In genomic region chr8:79603204-79603603, GRCm38 (mm10) we compare ENCODE assay signal across 8 mouse cellular contexts. TPM values are rescaled to one million over a fixed set of nuclear protein-coding genes. Genes with fewer than 3 reads are reported as not detected.
A peak's percentile ranks its signal among the peaks of the same experiment; 100 is the strongest.
DNase-seq lines count a peak whose midpoint lies in the region; ATAC-seq and TF ChIP-seq lines count a peak whose summit lies in the region.
"Not testable (repeated sequence)": the region's sequence is repeated elsewhere in the genome, so short reads cannot be mapped to it uniquely, and the experiment has no call there.

No protein-coding gene starts in this region.

- not testable (repeated sequence) for H3K4me2 ChIP-seq in intestine, postnatal 0 days (replicated peaks; ENCODE audit: low read depth); liver, embryonic 14.5 days (ENCODE audit: low read depth); midbrain, embryonic 14.5 days (ENCODE audit: low read length)

- H3K36me3 ChIP-seq in intestine, postnatal 0 days (ENCODE audit: control insufficient read depth, insufficient read depth); liver, embryonic 14.5 days (replicated peaks; ENCODE audit: control insufficient read depth, insufficient read depth, low read depth); midbrain, embryonic 14.5 days (ENCODE audit: control insufficient read depth, insufficient read depth, low read length): not testable (repeated sequence)

- POLR2A ChIA-PET in Patski (lab: Charles Lee) = not testable (repeated sequence)

- TF ChIP-seq CTCF in Patski (IDR thresholded peaks at IDR 0.05) = peak; percentile 59
- TF ChIP-seq CTCF in intestine, postnatal 0 days (IDR thresholded peaks at IDR 0.05; ENCODE audit: low read depth) = peak; percentile 63
- peak; percentile 45; the same call in 1 of the 2 replicates for TF ChIP-seq CTCF in liver, embryonic 14.5 days (IDR thresholded peaks at IDR 0.05; ENCODE audit: low read depth)

- H3K9me3 ChIP-seq in intestine, postnatal 0 days (ENCODE audit: control insufficient read depth); liver, embryonic 14.5 days (ENCODE audit: control insufficient read depth, low read length); midbrain, embryonic 14.5 days (ENCODE audit: control insufficient read depth, low read length): not testable (repeated sequence)

- CTCF ChIA-PET in Patski (lab: Charles Lee) = interaction anchor here (0.7 to 1.7 kb wide), 5 partner anchors 10 to 25 kb away, joined by 3 to 5 read pairs (median 4); no protein-coding TSS in a partner anchor

- not testable (repeated sequence) for H3K27ac ChIP-seq in intestine, postnatal 0 days (ENCODE audit: low read depth, low read length); liver, embryonic 14.5 days; midbrain, embryonic 14.5 days (replicated peaks; ENCODE audit: low read depth, low read length)

- in situ Hi-C loops in Patski (cut with MboI; ENCODE audit: low pct_unique_long_range_greater_than_20kb) = not testable (repeated sequence)

- WGBS in intestine, postnatal 0 days = 44% methylated on average over 2 of the region's 2 CpGs
- 20% methylated on average over 2 of the region's 2 CpGs for WGBS in liver, embryonic 14.5 days (ENCODE audit: insufficient replicate concordance)
- WGBS in midbrain, embryonic 14.5 days = 51% methylated on average over 2 of the region's 2 CpGs

- H3K4me3 ChIP-seq in intestine, postnatal 0 days (ENCODE audit: low read depth, low read length); liver, embryonic 14.5 days (ENCODE audit: insufficient read depth in 1 of 2, low read depth in 2 of 2, low read length in 2 of 2); midbrain, embryonic 14.5 days (replicated peaks; ENCODE audit: low read depth, low read length): not testable (repeated sequence)

- not testable (repeated sequence) for H3K27me3 ChIP-seq in Patski; intestine, postnatal 0 days (replicated peaks; ENCODE audit: control insufficient read depth, insufficient read depth, low read length); liver, embryonic 14.5 days (ENCODE audit: control insufficient read depth, insufficient read depth, low read length); midbrain, embryonic 14.5 days (ENCODE audit: control insufficient read depth, insufficient read depth, low read length)

- DNase-seq in B cell, adult 2 months = peak; percentile 26 to 27
- not testable (repeated sequence) for DNase-seq in Patski (ENCODE audit: low read depth, low spot score); liver, embryonic 14.5 days (ENCODE audit: low read depth in 3 of 3, low spot score in 3 of 3)
- peak; percentile 78 for DNase-seq in embryo, embryonic 11 days
- DNase-seq in midbrain, embryonic 14.5 days = peak; percentile 71
- DNase-seq in thymus, postnatal 4 days = peak; percentile 41

- H3K4me1 ChIP-seq in intestine, postnatal 0 days (replicated peaks; ENCODE audit: control insufficient read depth, insufficient read depth, low read length); liver, embryonic 14.5 days (replicated peaks; ENCODE audit: control insufficient read depth in 2 of 2, insufficient read depth in 2 of 2, low read length in 1 of 2); midbrain, embryonic 14.5 days (ENCODE audit: control insufficient read depth, insufficient read depth, low read length): not testable (repeated sequence)

- H3K9ac ChIP-seq in intestine, postnatal 0 days (ENCODE audit: low read depth, low read length); liver, embryonic 14.5 days (replicated peaks); midbrain, embryonic 14.5 days (replicated peaks; ENCODE audit: low read length): not testable (repeated sequence)

- not testable (repeated sequence) for ATAC-seq in Patski; intestine, postnatal 0 days; liver, embryonic 14.5 days (ENCODE audit: insufficient read depth); midbrain, embryonic 14.5 days (ENCODE audit: low FRiP score, low TSS enrichment)
- peak; percentile 77 for ATAC-seq in granulocyte monocyte progenitor cell, adult 5-6 weeks (replicated peaks; ENCODE audit: poor library complexity, severe bottlenecking)

- not testable (repeated sequence) for TF ChIP-seq EP300 in liver, embryonic 14.5 days (IDR thresholded peaks at IDR 0.05; ENCODE audit: low read depth)

RNA-seq across cellular contexts. Expression of gene Otud4, which starts 36.2 kb away (rescaled TPM):
- polyA plus RNA-seq in Patski (2021) = 32.6 TPM
- 77.1 and 77.9 TPM in 2 replicates for total RNA-seq in granulocyte monocyte progenitor cell, adult 5-6 weeks (2014; fragmentation: Nextera tagmentation)
- total RNA-seq in granulocyte monocyte progenitor cell, adult 5-6 weeks (2017) = 70.8 and 81.2 TPM in 2 replicates
- 6.0 and 6.3 TPM in 2 replicates for polyA plus RNA-seq in intestine, postnatal 0 days (2015; fragmentation: Nextera tagmentation; extraction: Ambion mirVana)
- 8.7 and 10.3 TPM in 2 replicates for polyA plus RNA-seq in liver, embryonic 14.5 days (2012; rRNA removed)
- 8.6 and 10.9 TPM in 2 replicates for polyA plus RNA-seq in liver, embryonic 14.5 days (2014; fragmentation: Nextera tagmentation; extraction: Ambion mirVana)
- polyA plus RNA-seq in midbrain, embryonic 14.5 days (2014; fragmentation: Nextera tagmentation; extraction: Ambion mirVana) = 15.4 and 18.2 TPM in 2 replicates
